Mouse (Mus musculus): ENCODE measurements at regions not wholly inside any gene's neighbourhood (a gene's known extent, or its start where the extent isn't known, plus 50 kb on each side); places are given as distances from the start of the nearest gene placed in this dataset.

DNA sequence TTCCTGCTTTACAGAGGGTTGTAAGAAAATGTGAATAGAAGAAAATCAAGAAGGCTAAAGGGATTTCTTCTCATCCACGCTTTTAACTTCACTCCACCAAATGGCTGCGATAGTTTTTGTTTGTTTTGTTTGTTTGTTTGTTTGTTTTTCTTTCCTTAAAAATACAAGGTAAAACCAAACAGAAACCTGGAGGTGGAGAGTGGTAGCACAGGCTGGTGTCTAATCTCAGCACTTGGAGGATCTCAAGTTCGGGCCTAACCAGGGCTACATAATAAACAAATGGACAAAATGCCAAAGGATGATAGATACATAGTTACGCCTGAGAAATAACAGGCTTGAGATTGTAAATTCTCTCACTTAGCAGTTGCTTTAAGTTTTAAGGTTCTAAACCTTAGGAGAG, 50.8 kb upstream of the Mboat1 start:
- Histone ChIP-seq H3K9ac (replicated peaks; ENCODE audit: low read length) (no peak overlapping the region), H3K4me2 (replicated peaks; ENCODE audit: low read depth, low read length) (peak overlapping the region; percentile 30; the same call in 1 of the 2 replicates), H3K4me3 (ENCODE audit: low read length) (no peak overlapping the region), H3K27ac (ENCODE audit: low read length) (no peak overlapping the region), H3K36me3 (ENCODE audit: insufficient read depth, low read length) (no peaks in the 10 kb centered on the region), H3K27me3 (ENCODE audit: insufficient read depth, low read length) (no peaks in the 10 kb centered on the region), H3K4me1 (ENCODE audit: insufficient read depth, low read length) (peaks cover 4% of the 10 kb centered on the region; the same call in 1 of the 2 replicates), H3K9me3 (ENCODE audit: low read length) (no peaks in the 10 kb centered on the region)
- 44% methylated on average over 4 of the region's 4 CpGs for WGBS
- ATAC-seq (ENCODE audit: low FRiP score, low TSS enrichment), result no peak

DNA sequence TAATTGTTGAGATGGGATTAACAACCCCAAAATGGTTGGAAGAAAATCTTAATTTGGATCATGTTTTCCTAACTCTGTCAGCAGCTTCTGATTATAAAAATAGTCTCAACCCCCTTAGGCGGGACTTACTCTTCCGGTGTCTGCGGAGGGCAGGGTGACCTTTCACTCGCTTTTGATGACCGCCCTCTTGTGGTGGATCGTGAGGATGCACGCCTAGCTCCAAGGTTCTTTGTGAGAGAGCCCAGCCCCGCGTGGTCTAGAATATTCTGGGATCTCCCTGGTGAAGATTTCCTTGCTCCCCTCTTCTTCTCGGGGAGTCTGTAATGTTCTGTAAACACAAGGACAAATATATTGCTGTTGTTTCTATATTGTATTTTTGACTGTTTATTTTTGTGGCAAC, 51.3 kb upstream of the Mboat1 start:
- Histone ChIP-seq H3K4me1 (ENCODE audit: insufficient read depth, low read length) (peaks cover 6% of the 10 kb centered on the region; the same call in 1 of the 2 replicates), H3K36me3 (ENCODE audit: insufficient read depth, low read length) (no peaks in the 10 kb centered on the region), H3K27ac (ENCODE audit: low read length) (no peak overlapping the region), H3K27me3 (ENCODE audit: insufficient read depth, low read length) (no peaks in the 10 kb centered on the region), H3K9ac (replicated peaks; ENCODE audit: low read length) (no peak overlapping the region), H3K4me3 (ENCODE audit: low read length) (no peak overlapping the region), H3K9me3 (ENCODE audit: low read length) (no peaks in the 10 kb centered on the region), H3K4me2 (replicated peaks; ENCODE audit: low read depth, low read length) (peak overlapping the region; percentile 30)
- peak; percentile 85 for ATAC-seq (ENCODE audit: low FRiP score, low TSS enrichment)
- WGBS, result under 1% methylated on average over 10 of the region's 10 CpGs

DNA sequence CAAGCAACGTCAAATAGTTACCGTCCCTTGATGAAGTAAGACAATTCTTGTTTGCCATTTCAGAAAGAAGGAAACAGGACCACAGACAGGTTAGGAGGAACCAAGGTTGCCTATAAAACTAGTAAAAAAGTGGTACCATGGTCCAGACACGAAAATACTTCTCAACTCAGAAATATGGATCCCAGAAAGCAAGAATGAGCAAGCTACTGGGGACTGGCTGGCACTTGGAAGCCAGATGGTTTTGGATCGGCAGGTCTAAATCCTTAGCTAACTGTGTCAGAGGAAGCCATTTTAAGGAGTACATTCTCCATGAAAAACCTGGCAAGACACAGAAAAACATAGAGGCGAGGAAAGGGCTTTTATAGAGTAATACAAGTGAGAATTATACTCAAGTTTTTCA, 51.9 kb upstream of the Mboat1 start:
- H3K27ac ChIP-seq (ENCODE audit: low read length), result no peak overlapping the region
- WGBS, result 79% methylated on average over 5 of the region's 5 CpGs
- no peaks in the 10 kb centered on the region for H3K36me3 ChIP-seq (ENCODE audit: insufficient read depth, low read length)
- H3K4me2 ChIP-seq (replicated peaks; ENCODE audit: low read depth, low read length), result no peak overlapping the region
- ATAC-seq (ENCODE audit: low FRiP score, low TSS enrichment), result no peak
- H3K9ac ChIP-seq (replicated peaks; ENCODE audit: low read length), result no peak overlapping the region
- H3K4me1 ChIP-seq (ENCODE audit: insufficient read depth, low read length), result peaks cover 6% of the 10 kb centered on the region; the same call in 1 of the 2 replicates
- no peaks in the 10 kb centered on the region for H3K27me3 ChIP-seq (ENCODE audit: insufficient read depth, low read length)
- no peak overlapping the region for H3K4me3 ChIP-seq (ENCODE audit: low read length)
- H3K9me3 ChIP-seq (ENCODE audit: low read length), result no peaks in the 10 kb centered on the region

DNA sequence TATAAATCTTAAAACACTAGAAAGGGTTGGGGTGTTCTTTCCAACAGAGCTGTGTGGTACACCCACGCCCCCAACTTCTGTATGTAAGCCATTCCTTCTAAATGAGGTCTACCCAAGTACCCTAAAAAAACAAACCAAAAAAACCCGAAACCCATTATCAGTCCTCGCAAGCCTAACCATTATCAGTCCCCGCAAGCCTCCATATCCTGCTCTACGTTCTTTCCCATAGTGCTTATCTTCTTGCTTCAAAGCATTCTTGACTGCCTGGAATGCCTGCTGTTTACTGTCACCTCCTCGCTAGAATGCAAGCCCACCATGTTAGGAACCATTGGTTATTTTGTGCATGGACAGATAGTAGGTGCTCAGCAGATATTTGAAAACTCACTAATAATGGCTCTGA, 52.3 kb upstream of the Mboat1 start:
- H3K4me2 ChIP-seq (replicated peaks; ENCODE audit: low read depth, low read length), result no peak overlapping the region
- H3K9ac ChIP-seq (replicated peaks; ENCODE audit: low read length), result no peak overlapping the region
- no peak overlapping the region for H3K4me3 ChIP-seq (ENCODE audit: low read length)
- 90% methylated on average over 6 of the region's 6 CpGs for WGBS
- no peak for ATAC-seq (ENCODE audit: low FRiP score, low TSS enrichment)
- H3K9me3 ChIP-seq (ENCODE audit: low read length), result no peaks in the 10 kb centered on the region
- no peak overlapping the region for H3K27ac ChIP-seq (ENCODE audit: low read length)
- peaks cover 6% of the 10 kb centered on the region; the same call in 1 of the 2 replicates for H3K4me1 ChIP-seq (ENCODE audit: insufficient read depth, low read length)
- H3K27me3 ChIP-seq (ENCODE audit: insufficient read depth, low read length), result no peaks in the 10 kb centered on the region
- no peaks in the 10 kb centered on the region for H3K36me3 ChIP-seq (ENCODE audit: insufficient read depth, low read length)

GRCm38 (mm10) chr13:30082761-30083160, 53.5 kb upstream of the Mboat1 start:
- no peaks in the 10 kb centered on the region for H3K9me3 ChIP-seq (ENCODE audit: low read length)
- no peaks in the 10 kb centered on the region for H3K27me3 ChIP-seq (ENCODE audit: insufficient read depth, low read length)
- no peak overlapping the region for H3K9ac ChIP-seq (replicated peaks; ENCODE audit: low read length)
- whole genome bisulfite sequencing, result 85% methylated on average over 2 of the region's 2 CpGs
- no peak overlapping the region for H3K4me2 ChIP-seq (replicated peaks; ENCODE audit: low read depth, low read length)
- H3K4me1 ChIP-seq (ENCODE audit: insufficient read depth, low read length), result peaks cover 6% of the 10 kb centered on the region; the same call in 1 of the 2 replicates
- no peak overlapping the region for H3K4me3 ChIP-seq (ENCODE audit: low read length)
- H3K27ac ChIP-seq (ENCODE audit: low read length), result no peak overlapping the region
- no peaks in the 10 kb centered on the region for H3K36me3 ChIP-seq (ENCODE audit: insufficient read depth, low read length)
- no peak for ATAC-seq (ENCODE audit: low FRiP score, low TSS enrichment)

DNA sequence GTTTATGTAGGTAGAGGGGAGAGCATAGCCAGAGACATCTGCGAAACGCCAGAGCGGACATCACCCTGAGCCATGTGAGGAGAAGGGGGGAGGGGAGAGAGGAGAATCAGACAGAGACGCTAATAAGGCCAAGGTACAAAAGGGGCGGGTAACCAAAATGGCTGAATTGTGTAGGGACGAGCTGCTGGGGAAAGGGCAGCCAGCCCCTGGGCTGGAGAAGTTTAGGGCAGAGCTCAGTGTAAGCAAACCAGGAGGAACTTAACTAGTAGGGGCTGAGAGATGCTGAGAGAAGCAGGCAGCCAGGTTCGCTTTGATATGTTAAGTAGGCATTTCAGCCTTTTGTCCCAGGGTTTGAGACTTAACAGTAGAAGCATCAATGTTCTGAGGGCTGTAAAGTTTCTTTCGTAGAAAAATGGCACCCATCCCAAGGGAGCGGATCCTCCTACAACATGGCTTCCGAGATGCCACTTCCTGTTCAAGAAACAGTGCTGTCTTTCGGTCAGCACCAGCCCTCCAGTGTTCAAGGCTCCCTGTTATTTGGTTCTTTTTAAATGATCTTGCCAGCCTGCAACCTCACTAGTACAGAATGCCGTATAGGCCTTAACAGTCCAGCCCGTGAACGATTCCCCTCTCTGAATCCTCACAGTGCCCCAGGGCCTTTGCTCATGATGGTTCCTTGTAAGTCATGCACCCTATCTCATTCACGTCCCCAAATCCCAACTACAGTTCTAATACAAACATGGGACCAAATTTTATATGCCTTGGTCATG, 55.4 kb upstream of the Mboat1 start:
- H3K9me3 ChIP-seq (ENCODE audit: low read length), result no peaks in the 10 kb centered on the region
- H3K4me3 ChIP-seq (ENCODE audit: low read length), result no peak overlapping the region
- ATAC-seq (ENCODE audit: low FRiP score, low TSS enrichment), result 0 out of 2 replicates have a peak, but pooled peaks have one; percentile 35
- 61% methylated on average over 15 of the region's 15 CpGs for WGBS
- peak overlapping the region; percentile 36; the same call in 1 of the 2 replicates for H3K4me2 ChIP-seq (replicated peaks; ENCODE audit: low read depth, low read length)
- H3K9ac ChIP-seq (replicated peaks; ENCODE audit: low read length), result no peak overlapping the region
- H3K4me1 ChIP-seq (ENCODE audit: insufficient read depth, low read length), result peaks cover 6% of the 10 kb centered on the region; the same call in 1 of the 2 replicates
- no peaks in the 10 kb centered on the region for H3K36me3 ChIP-seq (ENCODE audit: insufficient read depth, low read length)
- no peaks in the 10 kb centered on the region for H3K27me3 ChIP-seq (ENCODE audit: insufficient read depth, low read length)
- H3K27ac ChIP-seq (ENCODE audit: low read length), result no peak overlapping the region

- ATAC-seq (ENCODE audit: low FRiP score, low TSS enrichment), result no peak
- Histone ChIP-seq H3K4me2 (replicated peaks; ENCODE audit: low read depth, low read length) (no peak overlapping the region), H3K9ac (replicated peaks; ENCODE audit: low read length) (no peak overlapping the region), H3K4me3 (ENCODE audit: low read length) (no peak overlapping the region), H3K36me3 (ENCODE audit: insufficient read depth, low read length) (no peaks in the 10 kb centered on the region), H3K27me3 (ENCODE audit: insufficient read depth, low read length) (no peaks in the 10 kb centered on the region), H3K27ac (ENCODE audit: low read length) (no peak overlapping the region), H3K9me3 (ENCODE audit: low read length) (no peaks in the 10 kb centered on the region), H3K4me1 (ENCODE audit: insufficient read depth, low read length) (no peaks in the 10 kb centered on the region)
- 77% methylated on average over 2 of the region's 2 CpGs for WGBS
Observed at GRCm38 (mm10) chr13:30074517-30075064, 61.7 kb upstream of the Mboat1 start.

GRCm38 (mm10) chr13:30074069-30074468, 62.2 kb upstream of the Mboat1 start:
- ATAC-seq (ENCODE audit: low FRiP score, low TSS enrichment), result no peak
- 89% methylated on average over 3 of the region's 3 CpGs for WGBS

DNA sequence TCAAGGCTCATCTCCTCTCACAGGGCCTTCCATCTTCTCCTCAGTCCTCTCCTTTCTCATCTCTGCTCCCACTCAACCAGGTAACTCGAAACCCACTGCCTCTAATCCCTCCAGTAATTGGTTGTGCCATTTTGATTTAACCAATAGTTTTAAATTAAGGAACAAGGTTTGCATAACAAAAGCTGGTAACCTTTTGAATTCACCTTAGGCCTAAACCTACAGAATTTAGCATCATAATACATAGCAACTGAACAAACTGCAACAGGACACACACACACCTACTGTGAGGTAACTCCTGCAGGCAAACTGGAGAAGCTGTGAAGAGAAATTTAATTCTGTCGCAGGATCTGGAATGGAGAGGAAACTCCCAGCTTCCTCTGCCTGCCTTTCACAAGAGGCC, 66.9 kb upstream of the Mboat1 start:
- Histone ChIP-seq H3K9me3 (ENCODE audit: low read length) (no peaks in the 10 kb centered on the region), H3K9ac (replicated peaks; ENCODE audit: low read length) (no peak overlapping the region), H3K27me3 (ENCODE audit: insufficient read depth, low read length) (no peaks in the 10 kb centered on the region), H3K27ac (ENCODE audit: low read length) (no peak overlapping the region), H3K36me3 (ENCODE audit: insufficient read depth, low read length) (no peaks in the 10 kb centered on the region), H3K4me2 (replicated peaks; ENCODE audit: low read depth, low read length) (no peak overlapping the region), H3K4me1 (ENCODE audit: insufficient read depth, low read length) (no peaks in the 10 kb centered on the region), H3K4me3 (ENCODE audit: low read length) (no peak overlapping the region)
- no peak for ATAC-seq (ENCODE audit: low FRiP score, low TSS enrichment)
- 71% methylated on average over 2 of the region's 2 CpGs for WGBS

More at GRCm38 (mm10) chr13:30074069-30074468, 62.2 kb upstream of the Mboat1 start:
- no peak overlapping the region for H3K4me3 ChIP-seq (ENCODE audit: low read length)
- H3K4me2 ChIP-seq (replicated peaks; ENCODE audit: low read depth, low read length), result no peak overlapping the region
- no peaks in the 10 kb centered on the region for H3K9me3 ChIP-seq (ENCODE audit: low read length)
- no peaks in the 10 kb centered on the region for H3K27me3 ChIP-seq (ENCODE audit: insufficient read depth, low read length)
- H3K9ac ChIP-seq (replicated peaks; ENCODE audit: low read length), result no peak overlapping the region
- H3K36me3 ChIP-seq (ENCODE audit: insufficient read depth, low read length), result no peaks in the 10 kb centered on the region
- no peak overlapping the region for H3K27ac ChIP-seq (ENCODE audit: low read length)
- no peaks in the 10 kb centered on the region for H3K4me1 ChIP-seq (ENCODE audit: insufficient read depth, low read length)
